Mouse (Mus musculus) erythroblast, embryonic 14.5 days (primary cell): ENCODE results near the gene Rpl19. TPM values are rescaled to one million over a fixed set of nuclear protein-coding genes. Genes with fewer than 3 reads are reported as not detected.
A peak's percentile ranks its signal among the peaks of the same experiment; 100 is the strongest.

Source experiments
- H3K27me3 ChIP-seq: 2 replicates; pipeline ENCODE4 v1.6.1; 2012; ENCODE audit warnings: inconsistent platforms; ENCODE audit not compliant: control insufficient read depth
- H3K36me3 ChIP-seq: 2 replicates; pipeline ENCODE4 v1.6.1; 2012; ENCODE audit warnings: mild to moderate bottlenecking, inconsistent platforms; ENCODE audit not compliant: control insufficient read depth
- H3K4me1 ChIP-seq: 2 replicates; pipeline ENCODE4 v1.6.1; 2012; ENCODE audit warnings: inconsistent platforms; ENCODE audit not compliant: control insufficient read depth
- H3K4me3 ChIP-seq: replicated peaks from 2 replicates; pipeline ENCODE3; 2012; ENCODE audit warnings: moderate library complexity, mild to moderate bottlenecking, inconsistent platforms
- H3K9me3 ChIP-seq: 2 replicates; pipeline ENCODE4 v1.6.1; 2012; ENCODE audit warnings: low read length, inconsistent platforms, mixed read lengths; ENCODE audit not compliant: control insufficient read depth
- GATA1 ChIP-seq: IDR thresholded peaks from 2 replicates; pipeline ENCODE4 v1.6.1; 2012; ENCODE audit warnings: low read length, inconsistent platforms, mixed read lengths
- TAL1 ChIP-seq: IDR thresholded peaks from 3 replicates; pipeline ENCODE4 v1.6.1; 2012; ENCODE audit warnings: low read length, inconsistent platforms, mixed read lengths
- polyA plus RNA-seq: library from polyadenylated mRNA; stranded (reverse); fragments of >175 nt; gene quantifications from 2 replicates; pipeline ENCODE4 v1.2.3, GENCODE M21; 2012

The Rpl19 gene
- polyA plus RNA-seq, 1 experiment: 241 TPM

- Histone ChIP-seq H3K9me3 (no peaks in the 10 kb centered on the region), H3K4me1 (peaks cover 30% of the 10 kb centered on the region), H3K27me3 (peaks cover 9% of the 10 kb centered on the region), H3K36me3 (peaks cover 41% of the 10 kb centered on the region), H3K4me3 (peak overlapping the region; percentile 89)
- TF ChIP-seq TAL1 (no peak), GATA1 (no peak)
Observed at GRCm38 (mm10) chr11:98027785-98028184, 1.3 kb downstream of the Rpl19 start.

- H3K4me1 ChIP-seq: peaks cover 26% of the 10 kb centered on the region
- H3K4me3 ChIP-seq: no peak overlapping the region
- no peaks in the 10 kb centered on the region for H3K9me3 ChIP-seq
- H3K36me3 ChIP-seq: peaks cover 41% of the 10 kb centered on the region
- TF ChIP-seq GATA1: no peak
- no peak for TF ChIP-seq TAL1
- H3K27me3 ChIP-seq: peaks cover 16% of the 10 kb centered on the region
Observed at GRCm38 (mm10) chr11:98030701-98031442, 4.4 kb downstream of the Rpl19 start.

GRCm38 (mm10) chr11:98031443-98031770 lies 4.9 kb downstream of the Rpl19 start:
- no peak for TF ChIP-seq GATA1
- TF ChIP-seq TAL1: no peak
- no peak overlapping the region for H3K4me3 ChIP-seq
- peaks cover 41% of the 10 kb centered on the region for H3K36me3 ChIP-seq
- no peaks in the 10 kb centered on the region for H3K9me3 ChIP-seq
- peaks cover 21% of the 10 kb centered on the region for H3K27me3 ChIP-seq
- H3K4me1 ChIP-seq: peaks cover 25% of the 10 kb centered on the region

GRCm38 (mm10) chr11:98034061-98034460 lies 7.6 kb downstream of the Rpl19 start:
- H3K4me1 ChIP-seq: peaks cover 6% of the 10 kb centered on the region
- no peaks in the 10 kb centered on the region for H3K9me3 ChIP-seq
- TF ChIP-seq GATA1 (no peak), TAL1 (no peak)
- H3K27me3 ChIP-seq: peaks cover 40% of the 10 kb centered on the region
- no peak overlapping the region for H3K4me3 ChIP-seq
- peaks cover 28% of the 10 kb centered on the region for H3K36me3 ChIP-seq

GRCm38 (mm10) chr11:98034840-98035239 lies 8.3 kb downstream of the Rpl19 start:
- peaks cover 6% of the 10 kb centered on the region for H3K4me1 ChIP-seq
- H3K9me3 ChIP-seq: no peaks in the 10 kb centered on the region
- no peak for TF ChIP-seq GATA1
- peaks cover 40% of the 10 kb centered on the region for H3K27me3 ChIP-seq
- H3K36me3 ChIP-seq: peaks cover 20% of the 10 kb centered on the region
- no peak overlapping the region for H3K4me3 ChIP-seq

- no peaks in the 10 kb centered on the region for H3K9me3 ChIP-seq
- H3K27me3 ChIP-seq: peaks cover 40% of the 10 kb centered on the region
- peaks cover 6% of the 10 kb centered on the region for H3K4me1 ChIP-seq
- H3K4me3 ChIP-seq: no peak overlapping the region
- H3K36me3 ChIP-seq: peaks cover 8% of the 10 kb centered on the region
- TF ChIP-seq TAL1: no peak
- TF ChIP-seq GATA1: no peak
Observed at GRCm38 (mm10) chr11:98035977-98036377, 9.5 kb downstream of the Rpl19 start.

- H3K27me3 ChIP-seq: peaks cover 40% of the 10 kb centered on the region
- TF ChIP-seq TAL1 (no peak), GATA1 (no peak)
Observed at GRCm38 (mm10) chr11:98037871-98038270, 11.4 kb downstream of the Rpl19 start.

GRCm38 (mm10) chr11:98040975-98041374 lies 14.5 kb downstream of the Rpl19 start:
- TF ChIP-seq GATA1: no peak
- TF ChIP-seq TAL1: no peak
- Histone ChIP-seq H3K4me3 (no peak overlapping the region), H3K9me3 (no peaks in the 10 kb centered on the region), H3K36me3 (no peaks in the 10 kb centered on the region), H3K27me3 (peaks cover 23% of the 10 kb centered on the region), H3K4me1 (peaks cover 3% of the 10 kb centered on the region)

More at GRCm38 (mm10) chr11:98037871-98038270, 11.4 kb downstream of the Rpl19 start:
- H3K4me1 ChIP-seq: peaks cover 6% of the 10 kb centered on the region
- H3K36me3 ChIP-seq: no peaks in the 10 kb centered on the region
- no peaks in the 10 kb centered on the region for H3K9me3 ChIP-seq
- H3K4me3 ChIP-seq: no peak overlapping the region

GRCm38 (mm10) chr11:98042741-98043140 lies 16.2 kb downstream of the Rpl19 start:
- Histone ChIP-seq H3K4me1 (no peaks in the 10 kb centered on the region), H3K36me3 (no peaks in the 10 kb centered on the region), H3K27me3 (peaks cover 10% of the 10 kb centered on the region), H3K9me3 (no peaks in the 10 kb centered on the region), H3K4me3 (no peak overlapping the region)
- TF ChIP-seq TAL1 (no peak), GATA1 (no peak)

- no peaks in the 10 kb centered on the region for H3K36me3 ChIP-seq
- no peaks in the 10 kb centered on the region for H3K9me3 ChIP-seq
- no peak for TF ChIP-seq GATA1
- no peak for TF ChIP-seq TAL1
- H3K27me3 ChIP-seq: peaks cover 12% of the 10 kb centered on the region
- no peaks in the 10 kb centered on the region for H3K4me1 ChIP-seq
- no peak overlapping the region for H3K4me3 ChIP-seq
Observed at GRCm38 (mm10) chr11:98044074-98044473, 17.6 kb downstream of the Rpl19 start.
